Mouse (Mus musculus) myocyte (in vitro differentiated cells): Measurements from ENCODE around the gene Dusp15.

Source experiments
- E2F4 ChIP-seq: IDR thresholded peaks from one replicate; pipeline ENCODE4 v1.6.1; 2011; ENCODE audit warnings: mild to moderate bottlenecking, control low read depth, moderate library complexity; ENCODE audit not compliant: insufficient read depth
- MAX ChIP-seq: IDR thresholded peaks from one replicate; pipeline ENCODE4 v1.6.1; 2011; ENCODE audit warnings: low read depth, mild to moderate bottlenecking, control low read depth
- POLR2A ChIP-seq: IDR thresholded peaks from one replicate; pipeline ENCODE4 v1.6.1; 2011; ENCODE audit warnings: low read depth, mild to moderate bottlenecking, control low read depth, moderate library complexity; ENCODE audit not compliant: insufficient read length
- REST ChIP-seq: IDR thresholded peaks from one replicate; pipeline ENCODE4 v1.6.1; 2011; ENCODE audit warnings: mild to moderate bottlenecking, control low read depth, moderate library complexity; ENCODE audit not compliant: insufficient read depth, insufficient read length
- SRF ChIP-seq: IDR thresholded peaks from one replicate; pipeline ENCODE4 v1.6.1; 2011; ENCODE audit warnings: low read depth; ENCODE audit not compliant: control insufficient read depth, insufficient read length
- TCF12 ChIP-seq: IDR thresholded peaks from one replicate; pipeline ENCODE4 v1.6.1; 2011; ENCODE audit warnings: mild to moderate bottlenecking, control low read depth; ENCODE audit not compliant: poor library complexity, insufficient read depth, severe bottlenecking

DNA sequence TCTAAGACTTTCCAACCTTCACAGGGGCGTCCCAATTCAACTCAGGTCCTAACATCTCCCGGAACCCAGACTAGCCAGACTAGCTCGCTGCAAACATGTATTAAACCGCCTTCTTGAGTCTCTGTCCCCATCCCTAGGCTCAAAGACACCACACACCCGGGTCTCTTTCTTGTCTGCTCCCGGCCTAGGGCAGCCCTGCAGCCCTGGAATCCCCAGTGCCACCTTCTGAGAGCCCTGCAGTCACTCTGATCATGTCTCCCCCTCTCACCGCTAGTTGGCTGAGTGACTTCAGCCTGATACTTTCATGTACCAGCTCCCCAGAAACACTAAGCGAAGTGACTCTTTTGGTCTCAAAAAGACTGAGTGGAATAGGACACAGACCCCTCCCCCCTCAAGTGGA lies 7.9 kb downstream of the Dusp15 start:
- TF ChIP-seq POLR2A (no peak), TCF12 (no peak), REST (no peak), SRF (no peak), E2F4 (no peak), MAX (no peak)
